Mouse (Mus musculus): ENCODE measurements around the gene Card9. TPM values are rescaled to one million over a fixed set of nuclear protein-coding genes. Genes with fewer than 3 reads are reported as not detected.

Card9 gene
- polyA plus RNA-seq, 1 experiment from 2014 or later, result 1.5 TPM

DNA sequence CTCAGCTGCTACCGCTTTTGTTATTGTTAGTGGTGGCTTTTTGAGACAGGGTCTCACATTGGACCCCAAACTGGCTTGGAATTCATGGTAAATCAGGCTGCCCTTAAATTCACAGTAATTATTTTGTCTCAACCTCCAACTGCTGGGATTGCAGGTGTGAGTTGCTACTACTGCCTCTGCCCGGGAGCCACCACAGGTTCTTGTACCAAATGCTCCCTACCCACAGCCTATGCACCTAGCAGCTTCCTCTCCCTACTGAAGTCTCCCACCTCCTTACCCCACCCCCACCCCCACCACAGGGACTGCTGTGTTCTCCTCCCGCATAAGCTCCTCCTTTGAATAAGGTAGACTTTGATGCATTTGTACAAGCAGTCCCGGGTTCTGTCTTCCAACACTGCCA, 4.5 kb downstream of the Card9 start:
- WGBS, result 84% methylated on average over 4 of the region's 4 CpGs
- no peak overlapping the region for H3K4me2 ChIP-seq (ENCODE audit: low read depth, low read length)
- H3K27me3 ChIP-seq (ENCODE audit: control insufficient read depth, insufficient read depth, low read length), result no peaks in the 10 kb centered on the region
- H3K4me1 ChIP-seq (ENCODE audit: control insufficient read depth, insufficient read depth, low read length), result peaks cover 6% of the 10 kb centered on the region
- no peak overlapping the region for H3K4me3 ChIP-seq (replicated peaks; ENCODE audit: low read length)
- no peak overlapping the region for H3K9ac ChIP-seq (ENCODE audit: low read length)
- ATAC-seq (ENCODE audit: insufficient read depth, low FRiP score), result no peak
- H3K27ac ChIP-seq (ENCODE audit: low read length), result no peak overlapping the region
- no peaks in the 10 kb centered on the region for H3K36me3 ChIP-seq (ENCODE audit: control insufficient read depth, insufficient read depth, low read length)
- H3K9me3 ChIP-seq (replicated peaks; ENCODE audit: control insufficient read depth, low read length), result no peaks in the 10 kb centered on the region

DNA sequence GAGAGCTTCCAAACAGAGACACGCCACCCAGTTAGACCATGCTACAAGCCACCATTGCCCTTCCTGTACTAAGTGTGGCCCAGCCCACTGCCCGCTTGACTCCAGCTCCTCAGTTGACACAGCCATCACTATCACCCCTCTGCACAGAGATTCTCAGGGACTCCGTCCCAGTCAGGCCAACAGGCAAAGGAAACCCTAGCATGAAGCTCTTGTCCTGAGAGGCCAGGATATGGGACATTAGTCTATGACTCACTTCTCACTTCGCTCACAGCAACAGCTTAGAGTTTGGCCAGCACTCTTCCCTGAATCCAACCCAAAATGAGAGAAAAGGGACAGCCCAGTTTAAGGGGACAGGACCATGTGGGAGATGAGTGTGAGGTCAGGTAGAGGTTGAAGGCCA, 6.3 kb downstream of the Card9 start:
- H3K9ac ChIP-seq (ENCODE audit: low read length), result no peak overlapping the region
- WGBS, result 91% methylated on average over 4 of the region's 4 CpGs
- H3K4me2 ChIP-seq (ENCODE audit: low read depth, low read length), result no peak overlapping the region
- no peaks in the 10 kb centered on the region for H3K9me3 ChIP-seq (replicated peaks; ENCODE audit: control insufficient read depth, low read length)
- H3K27me3 ChIP-seq (ENCODE audit: control insufficient read depth, insufficient read depth, low read length), result no peaks in the 10 kb centered on the region
- ATAC-seq (ENCODE audit: insufficient read depth, low FRiP score), result no peak
- no peak overlapping the region for H3K27ac ChIP-seq (ENCODE audit: low read length)
- H3K4me3 ChIP-seq (replicated peaks; ENCODE audit: low read length), result no peak overlapping the region
- H3K4me1 ChIP-seq (ENCODE audit: control insufficient read depth, insufficient read depth, low read length), result peaks cover 11% of the 10 kb centered on the region
- H3K36me3 ChIP-seq (ENCODE audit: control insufficient read depth, insufficient read depth, low read length), result peaks cover under 1% of the 10 kb centered on the region; the same call in 1 of the 2 replicates

DNA sequence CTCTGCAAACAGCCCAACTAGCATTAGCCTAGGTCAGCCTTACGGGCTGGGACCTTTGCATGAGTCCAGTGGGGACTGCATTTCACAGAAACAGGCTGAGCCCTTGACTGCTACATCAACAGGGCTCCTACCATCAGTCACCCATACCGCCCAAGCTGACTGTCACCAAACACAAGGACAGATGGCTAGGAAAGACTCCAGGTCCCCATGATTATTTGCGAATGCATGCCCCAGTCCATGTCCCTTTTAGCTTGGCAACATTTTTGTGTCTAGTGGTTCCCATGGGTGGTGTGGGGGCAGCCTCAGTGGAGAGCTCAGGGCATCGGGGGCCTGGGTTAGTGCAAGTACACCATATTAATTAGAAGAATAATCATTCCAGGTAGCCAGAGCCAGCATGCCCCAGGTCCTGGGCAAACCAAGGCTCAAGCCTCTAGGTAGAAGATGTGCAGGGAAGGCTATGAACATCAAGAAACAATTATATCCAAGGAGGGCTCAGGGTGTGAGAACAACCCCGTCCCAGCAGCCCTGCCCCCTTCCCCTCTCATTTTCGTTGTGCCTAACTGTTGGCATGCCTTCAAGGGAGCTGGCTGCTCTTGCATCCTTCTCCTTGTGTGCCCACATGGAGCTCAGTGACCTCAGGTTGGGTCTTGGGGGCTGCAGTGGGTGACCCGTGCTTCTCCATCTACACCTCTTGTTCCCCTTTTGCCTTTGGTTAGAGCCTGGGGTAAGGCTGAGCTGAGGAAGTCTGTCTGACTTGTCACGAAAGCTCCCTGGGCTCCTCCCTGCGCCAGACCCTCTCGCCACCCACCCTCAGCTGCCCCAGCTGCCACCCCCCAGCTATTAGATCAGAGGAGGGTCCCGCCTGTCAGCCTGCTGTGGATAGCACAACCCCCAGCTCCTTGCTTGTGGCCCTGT, 7.4 kb downstream of the Card9 start:
- H3K9me3 ChIP-seq (replicated peaks; ENCODE audit: control insufficient read depth, low read length), result no peaks in the 10 kb centered on the region
- peaks cover 14% of the 10 kb centered on the region for H3K4me1 ChIP-seq (ENCODE audit: control insufficient read depth, insufficient read depth, low read length)
- H3K4me2 ChIP-seq (ENCODE audit: low read depth, low read length), result peak overlapping the region; percentile 98
- peak overlapping the region; percentile 82; the same call in 1 of the 2 replicates for H3K4me3 ChIP-seq (replicated peaks; ENCODE audit: low read length)
- peaks cover 6% of the 10 kb centered on the region; the same call in 1 of the 2 replicates for H3K36me3 ChIP-seq (ENCODE audit: control insufficient read depth, insufficient read depth, low read length)
- no peaks in the 10 kb centered on the region for H3K27me3 ChIP-seq (ENCODE audit: control insufficient read depth, insufficient read depth, low read length)
- WGBS, result 85% methylated on average over 11 of the region's 11 CpGs
- H3K27ac ChIP-seq (ENCODE audit: low read length), result no peak overlapping the region
- ATAC-seq (ENCODE audit: insufficient read depth, low FRiP score), result no peak
- peak overlapping the region; percentile 93 for H3K9ac ChIP-seq (ENCODE audit: low read length)

GRCm38 (mm10) chr2:26352291-26352910, 8.3 kb downstream of the Card9 start:
- 2% methylated on average over 36 of the region's 36 CpGs for WGBS
- peak; percentile 16; the same call in 1 of the 2 replicates for ATAC-seq (ENCODE audit: insufficient read depth, low FRiP score)
- H3K27ac ChIP-seq (ENCODE audit: low read length), result no peak overlapping the region; the same call in 1 of the 2 replicates
- peak overlapping the region; percentile 93 for H3K9ac ChIP-seq (ENCODE audit: low read length)
- H3K4me1 ChIP-seq (ENCODE audit: control insufficient read depth, insufficient read depth, low read length), result peaks cover 20% of the 10 kb centered on the region
- peaks cover 7% of the 10 kb centered on the region; the same call in 1 of the 2 replicates for H3K36me3 ChIP-seq (ENCODE audit: control insufficient read depth, insufficient read depth, low read length)
- H3K4me2 ChIP-seq (ENCODE audit: low read depth, low read length), result peak overlapping the region; percentile 98
- H3K27me3 ChIP-seq (ENCODE audit: control insufficient read depth, insufficient read depth, low read length), result no peaks in the 10 kb centered on the region
- H3K9me3 ChIP-seq (replicated peaks; ENCODE audit: control insufficient read depth, low read length), result no peaks in the 10 kb centered on the region
- peak overlapping the region; percentile 82 for H3K4me3 ChIP-seq (replicated peaks; ENCODE audit: low read length)

DNA sequence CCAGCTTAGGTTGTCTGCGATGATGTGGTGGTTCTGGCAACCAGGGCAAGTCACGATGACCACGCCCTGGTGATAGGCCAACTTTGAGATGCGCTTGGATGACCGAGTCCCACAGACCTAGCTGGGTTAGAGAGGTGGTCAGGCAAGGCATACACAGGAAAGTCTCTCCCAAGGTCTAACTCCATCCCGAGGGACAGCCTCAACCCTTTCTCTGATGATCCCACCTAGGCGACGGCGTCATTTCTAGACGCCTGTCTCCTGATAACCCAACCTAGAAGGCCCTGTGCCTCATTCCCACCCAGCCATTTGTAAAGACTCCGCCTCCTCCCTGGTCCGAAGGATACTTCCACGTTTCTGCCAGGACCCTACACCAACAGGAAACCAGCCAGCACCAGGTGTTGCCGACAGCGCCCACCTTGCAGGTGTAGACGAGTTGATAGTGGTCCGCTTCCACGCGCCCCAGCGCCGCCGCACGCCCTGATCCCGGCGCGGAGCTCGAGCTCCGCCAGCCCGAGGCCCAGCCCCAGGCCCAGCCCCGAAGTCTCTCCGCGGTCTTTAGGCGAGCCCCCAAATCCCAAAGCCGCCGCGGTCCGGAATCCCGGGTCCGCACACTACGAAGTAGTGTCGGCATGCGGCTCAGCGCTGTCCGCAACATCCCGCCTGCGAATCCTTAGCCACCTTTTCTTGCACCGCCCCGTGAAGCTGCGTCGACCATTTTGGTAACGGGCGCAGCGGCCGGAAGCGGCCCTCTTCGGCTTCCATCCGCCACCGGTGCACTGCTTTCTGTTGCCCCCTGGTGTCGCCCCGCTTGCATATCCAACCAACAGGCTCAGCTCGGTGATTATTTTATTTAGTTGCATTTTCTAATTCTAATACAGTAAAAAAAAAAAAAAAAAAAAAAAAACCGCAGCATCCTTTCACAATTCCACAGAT, 9.1 kb downstream of the Card9 start, which contains the start of gene Dnlz:
Gene Dnlz, minus strand, starts transcription at position 753 of the 933 bp plus-strand sequence.
- H3K36me3 ChIP-seq (ENCODE audit: control insufficient read depth, insufficient read depth, low read length), result peaks cover 11% of the 10 kb centered on the region; the same call in 1 of the 2 replicates
- peak; percentile 81 for ATAC-seq (ENCODE audit: insufficient read depth, low FRiP score)
- H3K9ac ChIP-seq (ENCODE audit: low read length), result peak within 1 kb of the TSS; percentile 93
- H3K4me2 ChIP-seq (ENCODE audit: low read depth, low read length), result peak within 1 kb of the TSS; percentile 98
- H3K4me1 ChIP-seq (ENCODE audit: control insufficient read depth, insufficient read depth, low read length), result peaks cover 20% of the 10 kb centered on the region
- H3K27me3 ChIP-seq (ENCODE audit: control insufficient read depth, insufficient read depth, low read length), result no peaks in the 10 kb centered on the region
- H3K4me3 ChIP-seq (replicated peaks; ENCODE audit: low read length), result peak within 1 kb of the TSS; percentile 82
- no peaks in the 10 kb centered on the region for H3K9me3 ChIP-seq (replicated peaks; ENCODE audit: control insufficient read depth, low read length)
- 1% methylated on average over 62 of the region's 62 CpGs for WGBS
- H3K27ac ChIP-seq (ENCODE audit: low read length), result peak within 1 kb of the TSS; percentile 90

DNA sequence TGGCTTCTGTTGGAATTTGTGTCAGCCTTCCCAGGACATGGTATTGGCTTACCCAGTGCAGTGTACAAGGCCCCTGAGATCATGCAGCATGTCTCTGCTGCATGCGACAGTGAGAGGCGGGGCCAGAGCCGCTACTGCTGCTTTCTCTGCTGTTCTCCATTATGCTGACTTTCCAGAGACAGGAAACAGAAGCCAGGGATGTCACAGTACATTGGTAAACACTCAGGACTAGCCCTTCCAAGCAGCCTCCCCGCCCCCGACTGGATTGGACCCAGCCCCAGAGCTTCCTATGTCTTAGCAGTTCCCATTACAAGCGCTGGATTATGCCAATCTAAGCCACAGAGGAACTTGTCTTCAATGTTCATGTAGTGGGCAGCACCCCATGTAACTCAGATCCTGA, 12.5 kb downstream of the Card9 start:
- 40% methylated on average over 6 of the region's 6 CpGs for WGBS
- H3K9ac ChIP-seq (ENCODE audit: low read length), result 0 out of 2 replicates have a peak overlapping the region, but pooled peaks have one; percentile 31
- no peak overlapping the region for H3K4me2 ChIP-seq (ENCODE audit: low read depth, low read length)
- H3K4me1 ChIP-seq (ENCODE audit: control insufficient read depth, insufficient read depth, low read length), result peaks cover 22% of the 10 kb centered on the region
- H3K4me3 ChIP-seq (replicated peaks; ENCODE audit: low read length), result no peak overlapping the region
- ATAC-seq (ENCODE audit: insufficient read depth, low FRiP score), result 0 out of 2 replicates have a peak, but pooled peaks have one; percentile 11
- peak overlapping the region; percentile 48 for H3K27ac ChIP-seq (ENCODE audit: low read length)
- H3K9me3 ChIP-seq (replicated peaks; ENCODE audit: control insufficient read depth, low read length), result no peaks in the 10 kb centered on the region
- H3K36me3 ChIP-seq (ENCODE audit: control insufficient read depth, insufficient read depth, low read length), result peaks cover 15% of the 10 kb centered on the region; the same call in 1 of the 2 replicates
- H3K27me3 ChIP-seq (ENCODE audit: control insufficient read depth, insufficient read depth, low read length), result no peaks in the 10 kb centered on the region

- 52% methylated on average over 11 of the region's 11 CpGs for WGBS
- peak; percentile 42 for ATAC-seq (ENCODE audit: insufficient read depth, low FRiP score)
- Histone ChIP-seq H3K36me3 (ENCODE audit: control insufficient read depth, insufficient read depth, low read length) (peaks cover 9% of the 10 kb centered on the region; the same call in 1 of the 2 replicates), H3K9ac (ENCODE audit: low read length) (peak overlapping the region; percentile 57), H3K4me2 (ENCODE audit: low read depth, low read length) (peak overlapping the region; percentile 32; the same call in 1 of the 2 replicates), H3K27me3 (ENCODE audit: control insufficient read depth, insufficient read depth, low read length) (no peaks in the 10 kb centered on the region), H3K4me3 (replicated peaks; ENCODE audit: low read length) (no peak overlapping the region; the same call in 1 of the 2 replicates), H3K4me1 (ENCODE audit: control insufficient read depth, insufficient read depth, low read length) (peaks cover 29% of the 10 kb centered on the region), H3K9me3 (replicated peaks; ENCODE audit: control insufficient read depth, low read length) (no peaks in the 10 kb centered on the region), H3K27ac (ENCODE audit: low read length) (peak overlapping the region; percentile 95)
These were observed 17.9 kb downstream of the Card9 start for GRCm38 (mm10) chr2:26342609-26343490.
